Mouse (Mus musculus) kidney, adult 2 months (tissue): ENCODE data around the gene Cdkn2aipnl.

Experiments used
- CTCF ChIP-seq: fragments of 200-500 bp; conservative IDR thresholded peaks from 2 replicates; pipeline ENCODE4 v1.5.1; 2011; ENCODE audit warnings: low read depth, mild to moderate bottlenecking, control low read depth, low read length, moderate library complexity, mixed read lengths; ENCODE audit not compliant: insufficient read depth, insufficient read length
- POLR2A ChIP-seq: fragments of 200-500 bp; IDR thresholded peaks from one replicate; pipeline ENCODE4 v1.6.1; 2011; ENCODE audit warnings: low read depth, low read length, control low read depth

DNA sequence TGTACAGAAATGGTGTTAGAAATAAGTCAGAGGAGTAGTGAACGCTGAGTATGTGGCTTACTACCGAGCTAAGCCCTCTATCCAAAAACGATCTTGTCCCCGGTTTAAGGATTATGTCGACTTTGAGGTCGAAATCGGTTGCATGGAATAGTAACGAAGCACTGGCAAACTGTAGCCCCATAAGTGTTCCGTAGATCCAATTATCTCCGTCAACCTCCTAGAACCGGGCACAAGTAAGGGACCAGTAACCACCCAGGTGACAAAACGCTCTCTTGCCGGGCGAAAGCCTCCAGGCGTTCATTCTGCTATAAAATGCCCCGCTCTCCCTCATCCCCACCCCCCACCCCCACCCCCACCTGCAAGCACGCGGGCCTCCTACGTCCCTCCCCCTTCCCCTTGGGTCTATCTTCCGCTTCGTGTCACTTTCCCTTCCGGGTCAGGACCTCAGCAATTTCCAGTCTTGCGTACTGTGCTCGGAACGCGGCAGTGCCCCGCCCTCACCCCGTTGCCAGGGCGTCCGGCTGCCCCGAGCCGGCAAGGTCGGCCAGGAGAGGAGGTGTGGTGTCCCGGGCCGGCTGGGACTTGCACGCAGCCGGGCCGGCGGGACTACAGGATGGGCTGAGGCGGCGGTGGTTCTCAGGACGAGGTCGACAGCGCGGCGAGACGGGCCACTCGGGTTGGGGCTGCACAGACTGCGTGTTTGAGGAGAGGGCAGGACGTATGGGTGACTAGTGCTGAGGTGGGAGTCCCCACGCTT, 36.5 kb downstream of the Cdkn2aipnl start, which contains the start of gene Cdkl3:
- TF ChIP-seq CTCF (no peak), POLR2A (no peak)
